Mouse (Mus musculus): ENCODE data around the gene Dgat2. TPM values are rescaled to one million over a fixed set of nuclear protein-coding genes. Genes with fewer than 3 reads are reported as not detected.
A peak's percentile ranks its signal among the peaks of the same experiment; 100 is the strongest.

Gene Dgat2
- polyA plus RNA-seq, 1 experiment from 2014 or later: 1,691 TPM

DNA sequence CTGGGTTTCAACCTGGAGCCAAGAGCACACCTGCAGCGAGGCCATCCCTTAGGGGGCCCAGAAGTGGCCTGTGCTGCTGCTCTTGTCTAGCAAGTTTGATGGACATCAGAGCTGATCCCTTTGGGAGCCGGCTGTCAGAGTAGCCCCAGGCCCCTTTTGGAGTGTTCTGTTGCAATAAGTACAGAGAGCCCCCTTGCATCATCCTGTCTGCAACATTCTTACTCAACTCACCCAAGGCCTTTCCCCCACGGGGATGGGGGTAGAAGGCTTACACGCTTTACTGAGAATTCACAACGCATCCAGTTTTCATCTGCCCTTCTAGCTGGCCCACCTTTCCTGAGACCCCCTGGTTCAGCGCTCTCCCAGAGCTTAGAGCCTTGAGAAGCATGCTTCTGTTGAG, 6.1 kb upstream of the Dgat2 start:
- Histone ChIP-seq H3K4me3 (ENCODE audit: low read depth, low read length) (no peak overlapping the region), H3K27ac (ENCODE audit: low read depth, low read length) (no peak overlapping the region), H3K4me2 (replicated peaks; ENCODE audit: low read depth) (no peak overlapping the region), H3K36me3 (ENCODE audit: control insufficient read depth, insufficient read depth) (no peaks in the 10 kb centered on the region), H3K4me1 (replicated peaks; ENCODE audit: control insufficient read depth, insufficient read depth, low read length) (no peaks in the 10 kb centered on the region), H3K27me3 (replicated peaks; ENCODE audit: control insufficient read depth, insufficient read depth, low read length) (no peaks in the 10 kb centered on the region), H3K9me3 (ENCODE audit: control insufficient read depth) (no peaks in the 10 kb centered on the region), H3K9ac (ENCODE audit: low read depth, low read length) (no peak overlapping the region)
- WGBS: 87% methylated on average over 6 of the region's 6 CpGs
- ATAC-seq: no peak
- TF ChIP-seq CTCF (IDR thresholded peaks at IDR 0.05; ENCODE audit: low read depth): no peak

DNA sequence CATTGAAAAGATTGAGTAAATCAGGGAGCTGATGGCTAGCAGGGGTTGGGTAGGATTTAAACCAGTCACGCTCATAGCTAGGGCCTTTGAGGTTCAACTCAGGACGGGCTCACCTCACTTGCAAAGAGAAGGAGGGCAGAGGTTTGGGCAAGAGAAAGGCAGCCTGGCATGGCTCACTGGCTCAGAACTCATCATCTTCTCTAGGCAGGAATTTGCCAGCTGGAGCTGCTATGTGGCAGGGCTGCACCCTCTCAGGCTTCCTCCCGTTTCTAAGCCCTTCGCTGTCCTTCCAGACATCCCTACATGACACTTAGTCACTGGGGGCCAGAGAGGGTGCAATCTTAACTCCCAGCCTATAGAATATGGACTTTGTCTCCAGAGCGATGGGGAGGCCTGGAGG, 4.9 kb upstream of the Dgat2 start:
- Histone ChIP-seq H3K4me3 (ENCODE audit: low read depth, low read length) (no peak overlapping the region), H3K36me3 (ENCODE audit: control insufficient read depth, insufficient read depth) (no peaks in the 10 kb centered on the region), H3K27ac (ENCODE audit: low read depth, low read length) (no peak overlapping the region), H3K4me1 (replicated peaks; ENCODE audit: control insufficient read depth, insufficient read depth, low read length) (no peaks in the 10 kb centered on the region), H3K27me3 (replicated peaks; ENCODE audit: control insufficient read depth, insufficient read depth, low read length) (no peaks in the 10 kb centered on the region), H3K9me3 (ENCODE audit: control insufficient read depth) (no peaks in the 10 kb centered on the region), H3K9ac (ENCODE audit: low read depth, low read length) (no peak overlapping the region), H3K4me2 (replicated peaks; ENCODE audit: low read depth) (no peak overlapping the region)
- WGBS: 57% methylated on average over 5 of the region's 5 CpGs
- TF ChIP-seq CTCF (IDR thresholded peaks at IDR 0.05; ENCODE audit: low read depth): no peak
- no peak for ATAC-seq

DNA sequence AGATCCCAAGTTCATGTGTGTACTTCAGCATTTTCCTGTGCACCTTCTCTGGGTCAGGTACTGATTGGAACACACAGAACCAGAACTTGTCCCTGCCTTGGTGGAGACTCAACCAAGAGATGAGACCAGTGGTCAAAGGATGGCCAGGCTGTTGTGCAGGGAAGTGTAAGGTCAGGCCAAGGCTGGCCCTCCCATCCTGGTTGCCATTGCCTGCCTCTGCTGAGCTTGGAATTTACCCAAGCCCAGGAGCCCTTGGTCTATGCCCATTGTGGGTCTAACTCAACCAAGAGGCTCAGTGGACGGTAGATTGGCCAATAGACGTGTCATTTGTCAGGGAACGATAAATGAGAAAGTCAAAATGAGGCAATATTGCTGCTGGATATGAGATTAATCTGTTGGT, 2.9 kb upstream of the Dgat2 start:
- H3K9me3 ChIP-seq (ENCODE audit: control insufficient read depth): no peaks in the 10 kb centered on the region
- no peaks in the 10 kb centered on the region for H3K36me3 ChIP-seq (ENCODE audit: control insufficient read depth, insufficient read depth)
- 0 out of 2 replicates have a peak, but pooled peaks cover 3% of the 10 kb centered on the region for H3K4me1 ChIP-seq (replicated peaks; ENCODE audit: control insufficient read depth, insufficient read depth, low read length)
- ATAC-seq: no peak
- H3K9ac ChIP-seq (ENCODE audit: low read depth, low read length): no peak overlapping the region
- peak overlapping the region; percentile 41; the same call in 1 of the 2 replicates for H3K27ac ChIP-seq (ENCODE audit: low read depth, low read length)
- H3K4me3 ChIP-seq (ENCODE audit: low read depth, low read length): no peak overlapping the region
- no peak for TF ChIP-seq CTCF (IDR thresholded peaks at IDR 0.05; ENCODE audit: low read depth)
- H3K27me3 ChIP-seq (replicated peaks; ENCODE audit: control insufficient read depth, insufficient read depth, low read length): no peaks in the 10 kb centered on the region
- no peak overlapping the region for H3K4me2 ChIP-seq (replicated peaks; ENCODE audit: low read depth)
- 82% methylated on average over 3 of the region's 3 CpGs for WGBS

DNA sequence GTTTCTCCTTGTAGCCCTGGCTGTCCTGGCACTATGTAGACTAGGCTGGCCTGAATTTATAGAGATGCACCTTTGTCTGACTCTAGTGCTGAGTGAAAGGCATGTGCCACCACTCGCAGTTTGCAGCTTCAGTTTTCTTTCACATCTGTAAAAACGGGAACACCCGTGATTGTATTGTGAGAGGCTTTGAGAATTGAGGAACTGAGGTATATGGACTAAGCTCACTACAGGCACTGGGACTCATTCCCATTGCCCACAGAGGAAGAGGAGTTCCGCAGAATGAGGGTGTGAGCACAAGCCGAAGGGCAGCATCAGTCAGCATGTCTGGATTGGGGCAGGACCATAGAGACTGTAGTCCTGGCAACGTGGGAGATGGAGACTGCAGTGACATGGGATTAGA, 1.2 kb upstream of the Dgat2 start:
- ATAC-seq: no peak
- no peaks in the 10 kb centered on the region for H3K36me3 ChIP-seq (ENCODE audit: control insufficient read depth, insufficient read depth)
- 0 out of 2 replicates have a peak, but pooled peaks cover 3% of the 10 kb centered on the region for H3K4me1 ChIP-seq (replicated peaks; ENCODE audit: control insufficient read depth, insufficient read depth, low read length)
- H3K9ac ChIP-seq (ENCODE audit: low read depth, low read length): 0 out of 2 replicates have a peak overlapping the region, but pooled peaks have one; percentile 1
- H3K4me2 ChIP-seq (replicated peaks; ENCODE audit: low read depth): peak overlapping the region; percentile 97
- 73% methylated on average over 6 of the region's 6 CpGs for WGBS
- TF ChIP-seq CTCF (IDR thresholded peaks at IDR 0.05; ENCODE audit: low read depth): no peak
- no peaks in the 10 kb centered on the region for H3K9me3 ChIP-seq (ENCODE audit: control insufficient read depth)
- H3K4me3 ChIP-seq (ENCODE audit: low read depth, low read length): no peak overlapping the region
- no peaks in the 10 kb centered on the region for H3K27me3 ChIP-seq (replicated peaks; ENCODE audit: control insufficient read depth, insufficient read depth, low read length)
- 0 out of 2 replicates have a peak overlapping the region, but pooled peaks have one; percentile 10 for H3K27ac ChIP-seq (ENCODE audit: low read depth, low read length)

DNA sequence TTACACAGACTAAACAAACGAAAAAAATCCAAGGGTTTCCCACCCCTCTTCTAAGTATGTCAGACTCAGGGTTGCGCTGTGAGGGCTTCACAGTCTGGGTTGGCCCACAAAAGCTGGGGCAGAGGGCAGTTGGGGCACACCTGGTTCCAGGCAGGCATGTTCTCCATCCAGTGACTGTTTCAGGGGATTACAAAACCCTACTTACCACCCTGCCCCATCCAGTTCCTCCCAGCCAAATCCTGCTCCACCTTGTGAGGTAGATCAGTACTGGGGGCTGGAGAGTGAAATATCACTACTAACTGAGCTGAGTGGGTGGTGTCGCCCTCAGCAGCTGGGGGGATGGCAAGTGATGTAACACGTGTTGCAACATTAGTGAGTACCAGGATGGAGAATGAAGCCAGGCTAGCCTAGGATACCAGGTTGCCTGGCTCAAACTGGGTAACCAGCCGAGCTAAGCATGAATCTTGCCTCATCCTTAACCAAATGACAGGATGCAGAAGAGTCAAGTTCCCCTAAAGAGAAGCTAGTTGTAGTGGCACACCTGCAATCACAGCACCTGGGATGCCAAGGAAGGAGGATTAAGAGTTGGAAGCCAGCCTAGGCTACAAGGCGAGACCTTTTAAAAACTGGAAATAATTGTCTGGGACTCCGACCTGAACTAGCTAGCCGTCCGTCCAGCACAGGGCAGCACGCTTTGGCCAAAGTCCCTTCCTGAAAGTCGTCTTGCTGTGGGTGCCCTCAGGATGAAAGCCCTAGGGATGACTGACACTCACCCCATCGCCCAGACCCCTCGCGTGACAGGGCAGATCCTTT, 694 bp downstream of the Dgat2 start:
- Histone ChIP-seq H3K4me2 (replicated peaks; ENCODE audit: low read depth) (peak overlapping the region; percentile 97), H3K27me3 (replicated peaks; ENCODE audit: control insufficient read depth, insufficient read depth, low read length) (no peaks in the 10 kb centered on the region), H3K4me3 (ENCODE audit: low read depth, low read length) (peak overlapping the region; percentile 85), H3K4me1 (replicated peaks; ENCODE audit: control insufficient read depth, insufficient read depth, low read length) (0 out of 2 replicates have a peak, but pooled peaks cover 3% of the 10 kb centered on the region), H3K9me3 (ENCODE audit: control insufficient read depth) (no peaks in the 10 kb centered on the region), H3K27ac (ENCODE audit: low read depth, low read length) (peak overlapping the region; percentile 94), H3K9ac (ENCODE audit: low read depth, low read length) (peak overlapping the region; percentile 93), H3K36me3 (ENCODE audit: control insufficient read depth, insufficient read depth) (peaks cover 2% of the 10 kb centered on the region; the same call in 1 of the 2 replicates)
- no peak for TF ChIP-seq CTCF (IDR thresholded peaks at IDR 0.05; ENCODE audit: low read depth)
- ATAC-seq: peak; percentile 7; the same call in 1 of the 2 replicates
- WGBS: 16% methylated on average over 14 of the region's 14 CpGs

DNA sequence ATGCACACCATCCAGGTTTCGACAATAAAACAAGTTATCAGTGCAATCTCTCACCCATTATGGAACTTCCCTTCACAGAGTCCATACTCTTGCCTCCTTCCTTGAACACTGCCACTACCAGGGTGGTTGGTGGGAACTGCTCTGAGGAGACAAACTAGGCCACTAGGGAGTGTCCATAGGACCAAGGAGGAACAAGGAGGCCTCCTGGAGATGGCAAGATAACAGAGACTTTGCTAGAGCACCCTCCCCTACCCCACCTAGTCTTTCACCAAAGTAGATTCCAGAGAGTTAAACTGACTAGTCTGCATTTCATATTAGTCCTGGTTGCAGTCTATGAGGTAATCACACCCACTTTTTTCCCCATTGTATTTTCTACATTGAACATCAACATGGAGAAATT, 2.4 kb downstream of the Dgat2 start:
- Histone ChIP-seq H3K9ac (ENCODE audit: low read depth, low read length) (peak overlapping the region; percentile 93), H3K4me1 (replicated peaks; ENCODE audit: control insufficient read depth, insufficient read depth, low read length) (peaks cover 3% of the 10 kb centered on the region; the same call in 1 of the 2 replicates), H3K27ac (ENCODE audit: low read depth, low read length) (peak overlapping the region; percentile 94), H3K27me3 (replicated peaks; ENCODE audit: control insufficient read depth, insufficient read depth, low read length) (no peaks in the 10 kb centered on the region), H3K9me3 (ENCODE audit: control insufficient read depth) (no peaks in the 10 kb centered on the region), H3K4me2 (replicated peaks; ENCODE audit: low read depth) (peak overlapping the region; percentile 97), H3K4me3 (ENCODE audit: low read depth, low read length) (peak overlapping the region; percentile 85), H3K36me3 (ENCODE audit: control insufficient read depth, insufficient read depth) (peaks cover 2% of the 10 kb centered on the region; the same call in 1 of the 2 replicates)
- whole genome bisulfite sequencing: 43% methylated on average over 1 of the region's 1 CpGs
- peak; percentile 13; the same call in 1 of the 2 replicates for ATAC-seq
- TF ChIP-seq CTCF (IDR thresholded peaks at IDR 0.05; ENCODE audit: low read depth): peak; percentile 30

Data from intestine, postnatal 0 days (tissue).